ENCODE assay signal across 19 mouse cellular contexts in genomic region chr6:121171102-121171501, GRCm38 (mm10). TPM values are rescaled to one million over a fixed set of nuclear protein-coding genes. Genes with fewer than 3 reads are reported as not detected.
DNase-seq lines count a peak whose midpoint lies in the region; ATAC-seq lines count a peak whose summit lies in the region.
"Had no signal": no experiment of that assay in that cellular context is flagged by ENCODE, and none has a peak within 500 bp of the region (broad histone marks: within the 10 kb centered on the region; RNA-seq: fewer than 3 reads in every experiment).

No protein-coding gene starts in this region.

- no peaks in the 10 kb centered on the region for H3K36me3 ChIP-seq in heart, embryonic 10.5 days
- no peaks in the 10 kb centered on the region for H3K36me3 ChIP-seq in heart, embryonic 13.5 days
- no peaks in the 10 kb centered on the region for H3K36me3 ChIP-seq in embryonic facial prominence, embryonic 10.5 days (replicated peaks)
- H3K36me3 ChIP-seq: embryonic facial prominence, embryonic 15.5 days; forebrain, embryonic 15.5 days; hindbrain, embryonic 10.5 days; limb, embryonic 10.5 days; neural tube, embryonic 15.5 days had no signal

- H3K4me2 ChIP-seq in heart, embryonic 13.5 days, result no peak overlapping the region
- H3K4me2 ChIP-seq: embryonic facial prominence, embryonic 15.5 days; forebrain, embryonic 15.5 days; neural tube, embryonic 15.5 days had no signal

- 0 out of 2 replicates have a peak, but pooled peaks have one; percentile 22 for ATAC-seq in heart, embryonic 13.5 days (ENCODE audit: extremely low read depth, insufficient number of reproducible peaks, low FRiP score, low TSS enrichment)
- ATAC-seq: forebrain, embryonic 15.5 days; intestine, embryonic 16.5 days had no signal

- H3K9me3 ChIP-seq in heart, embryonic 10.5 days, result no peaks in the 10 kb centered on the region
- no peaks in the 10 kb centered on the region for H3K9me3 ChIP-seq in heart, embryonic 13.5 days
- no peaks in the 10 kb centered on the region for H3K9me3 ChIP-seq in embryonic facial prominence, embryonic 10.5 days
- H3K9me3 ChIP-seq: embryonic facial prominence, embryonic 15.5 days; forebrain, embryonic 15.5 days; hindbrain, embryonic 10.5 days; limb, embryonic 10.5 days; neural tube, embryonic 15.5 days had no signal

- intact Hi-C loops in left cerebral cortex, postnatal 4 days (cut with DNase I), result no loop called here
- intact Hi-C loops in left cerebral cortex, postnatal 10 days (cut with DNase I), result loop anchor here (10.0 kb wide), 1 partner anchor 156 kb away; no protein-coding TSS in a partner anchor

- no peak overlapping the region for H3K9ac ChIP-seq in heart, embryonic 13.5 days
- H3K9ac ChIP-seq: embryonic facial prominence, embryonic 15.5 days; forebrain, embryonic 15.5 days; neural tube, embryonic 15.5 days had no signal

- 73% methylated on average over 6 of the region's 6 CpGs for WGBS in heart, embryonic 10.5 days
- WGBS in heart, embryonic 13.5 days, result 38% methylated on average over 6 of the region's 6 CpGs
- WGBS in embryonic facial prominence, embryonic 10.5 days, result 86% methylated on average over 6 of the region's 6 CpGs

- H3K27me3 ChIP-seq in heart, embryonic 10.5 days (ENCODE audit: insufficient read depth, poor library complexity, severe bottlenecking), result no peaks in the 10 kb centered on the region
- no peaks in the 10 kb centered on the region for H3K27me3 ChIP-seq in heart, embryonic 13.5 days (replicated peaks)
- no peaks in the 10 kb centered on the region for H3K27me3 ChIP-seq in embryonic facial prominence, embryonic 10.5 days (replicated peaks; ENCODE audit: low read depth, poor library complexity, severe bottlenecking)
- H3K27me3 ChIP-seq: embryonic facial prominence, embryonic 15.5 days; forebrain, embryonic 15.5 days; neural tube, embryonic 15.5 days had no signal

- peak; percentile 97 for DNase-seq in heart, adult 11 months
- DNase-seq in heart, embryonic 10.5 days (ENCODE audit: low spot score), result no peak
- DNase-seq in adrenal gland, adult 2 months, result peak; percentile 89
- peak; percentile 60 for DNase-seq in lung, postnatal 10 days
- DNase-seq in left cerebral cortex, postnatal 4 days, result no peak
- no peak for DNase-seq in embryonic facial prominence, embryonic 10.5 days (ENCODE audit: low spot score)
- no peak for DNase-seq in left cerebral cortex, postnatal 10 days (ENCODE audit: extremely low spot score in 1 of 2, low spot score in 2 of 2)
- DNase-seq: cerebellum, postnatal 14 days; kidney, postnatal 4 days; right cerebral cortex, postnatal 4 days; thymus, adult 18-20 months had no signal

- H3K4me1 ChIP-seq in heart, embryonic 10.5 days, result peaks cover 26% of the 10 kb centered on the region
- H3K4me1 ChIP-seq in heart, embryonic 13.5 days, result peaks cover 43% of the 10 kb centered on the region
- peaks cover 26% of the 10 kb centered on the region for H3K4me1 ChIP-seq in embryonic facial prominence, embryonic 10.5 days

- H3K4me3 ChIP-seq in heart, embryonic 10.5 days, result no peak overlapping the region
- H3K4me3 ChIP-seq in heart, embryonic 13.5 days, result no peak overlapping the region
- H3K4me3 ChIP-seq in embryonic facial prominence, embryonic 10.5 days, result no peak overlapping the region
- H3K4me3 ChIP-seq: embryonic facial prominence, embryonic 15.5 days; forebrain, embryonic 15.5 days; hindbrain, embryonic 10.5 days; limb, embryonic 10.5 days; neural tube, embryonic 15.5 days had no signal

- H3K27ac ChIP-seq in heart, embryonic 10.5 days, result no peak overlapping the region
- H3K27ac ChIP-seq in heart, embryonic 13.5 days (replicated peaks), result peak overlapping the region; percentile 51
- H3K27ac ChIP-seq in embryonic facial prominence, embryonic 10.5 days (replicated peaks), result no peak overlapping the region
- H3K27ac ChIP-seq: embryonic facial prominence, embryonic 15.5 days; forebrain, embryonic 15.5 days; hindbrain, embryonic 10.5 days; limb, embryonic 10.5 days; macrophage; neural tube, embryonic 15.5 days had no signal

RNA-seq across cellular contexts. Expression of gene Pex26, which starts 12.4 kb away (rescaled TPM):
- 5.1 and 6.6 TPM in 2 replicates for polyA plus RNA-seq in heart, embryonic 10.5 days (2016; fragmentation: Nextera tagmentation; extraction: Ambion mirVana)
- 10 to 100 TPM in 1 of 2 experiments, 1 to 10 TPM in 1; 9.1 to 11.2 TPM for total RNA-seq in adrenal gland, adult 2 months (2021)
- 19.2 and 24.0 TPM in 2 replicates for polyA plus RNA-seq in adrenal gland, adult 2 months (2012; rRNA removed)
- 4.7 and 5.2 TPM in 2 replicates for polyA plus RNA-seq in heart, embryonic 13.5 days (2015; fragmentation: Nextera tagmentation; extraction: Ambion mirVana)
- total RNA-seq in left cerebral cortex, postnatal 4 days (2021), result 10 to 100 TPM; 15.2 to 15.6 TPM
- 10.9 and 11.5 TPM in 2 replicates for polyA plus RNA-seq in embryonic facial prominence, embryonic 10.5 days (2016; fragmentation: Nextera tagmentation; extraction: Ambion mirVana)
- total RNA-seq in left cerebral cortex, postnatal 10 days (2021), result 10 to 100 TPM; 13.9 to 15.1 TPM

RNA-seq across cellular contexts. Expression of gene Tuba8, which starts 39.4 kb away (rescaled TPM):
- polyA plus RNA-seq in heart, embryonic 10.5 days (2016; fragmentation: Nextera tagmentation; extraction: Ambion mirVana), result 0.95 and 2.3 TPM in 2 replicates
- total RNA-seq in adrenal gland, adult 2 months (2021), result 10 to 100 TPM; 13.3 to 16.5 TPM
- 2.0 and 2.3 TPM in 2 replicates for polyA plus RNA-seq in adrenal gland, adult 2 months (2012; rRNA removed)
- 0.31 TPM in 2 replicates for polyA plus RNA-seq in heart, embryonic 13.5 days (2015; fragmentation: Nextera tagmentation; extraction: Ambion mirVana)
- under 1 TPM; 0.40 to 0.82 TPM for total RNA-seq in left cerebral cortex, postnatal 4 days (2021)
- 0.41 and 0.60 TPM in 2 replicates for polyA plus RNA-seq in embryonic facial prominence, embryonic 10.5 days (2016; fragmentation: Nextera tagmentation; extraction: Ambion mirVana)
- 1 to 10 TPM; 2.8 TPM for total RNA-seq in left cerebral cortex, postnatal 10 days (2021)

RNA-seq across cellular contexts. Expression of gene Mical3, which starts 40.3 kb away (rescaled TPM):
- polyA plus RNA-seq in heart, embryonic 10.5 days (2016; fragmentation: Nextera tagmentation; extraction: Ambion mirVana), result 25.8 and 37.3 TPM in 2 replicates
- 10 to 100 TPM; 34.0 to 44.3 TPM for total RNA-seq in adrenal gland, adult 2 months (2021)
- 17.5 and 19.9 TPM in 2 replicates for polyA plus RNA-seq in adrenal gland, adult 2 months (2012; rRNA removed)
- 28.2 and 29.2 TPM in 2 replicates for polyA plus RNA-seq in heart, embryonic 13.5 days (2015; fragmentation: Nextera tagmentation; extraction: Ambion mirVana)
- 100 to 1,000 TPM; 149 to 156 TPM for total RNA-seq in left cerebral cortex, postnatal 4 days (2021)
- 9.9 and 10.4 TPM in 2 replicates for polyA plus RNA-seq in embryonic facial prominence, embryonic 10.5 days (2016; fragmentation: Nextera tagmentation; extraction: Ambion mirVana)
- total RNA-seq in left cerebral cortex, postnatal 10 days (2021), result 100 to 1,000 TPM; 110 to 111 TPM

Comparison
In these comparisons a context has a peak if more than half of its experiments do, and no peak if none do; other contexts are left out.
1. DNase-seq: peak in heart, adult 11 months (single experiment), adrenal gland, adult 2 months (single experiment) and lung, postnatal 10 days (single experiment); none in heart, embryonic 10.5 days (single experiment), left cerebral cortex, postnatal 4 days (single experiment), embryonic facial prominence, embryonic 10.5 days (single experiment) and left cerebral cortex, postnatal 10 days (0 of 2).